Mouse (Mus musculus) bone marrow, adult 2 months (tissue): Measurements from ENCODE around the gene Pbld2. TPM values are rescaled to one million over a fixed set of nuclear protein-coding genes. Genes with fewer than 3 reads are reported as not detected.

Experiments
- H3K27ac ChIP-seq: fragments of 200-500 bp; 2 replicates; pipeline ENCODE4 v1.5.1; 2012; ENCODE audit warnings: low read depth, mild to moderate bottlenecking, control low read depth, inconsistent platforms, low read length; ENCODE audit not compliant: control insufficient read depth, poor library complexity, insufficient read depth
- H3K4me1 ChIP-seq: fragments of 200-500 bp; 2 replicates; pipeline ENCODE4 v1.6.1; 2011; ENCODE audit warnings: low read length; ENCODE audit not compliant: control insufficient read depth, insufficient read depth
- H3K4me3 ChIP-seq: fragments of 200-500 bp; replicated peaks from 2 replicates; pipeline ENCODE3; 2011; ENCODE audit warnings: mild to moderate bottlenecking, low read depth, low read length, control low read depth; ENCODE audit not compliant: control insufficient read depth
- CTCF ChIP-seq: fragments of 200-500 bp; IDR thresholded peaks from 2 replicates; pipeline ENCODE4 v1.5.1; 2011; ENCODE audit warnings: low read length, control low read depth; ENCODE audit not compliant: control insufficient read depth, insufficient read depth
- POLR2A ChIP-seq: fragments of 200-500 bp; IDR thresholded peaks from 2 replicates; pipeline ENCODE4 v1.6.1; 2011; ENCODE audit warnings: low read depth, mild to moderate bottlenecking, control low read depth, low read length, borderline replicate concordance; ENCODE audit not compliant: control insufficient read depth
- WGBS: fragments of 180-500 bp; shearing (Covaris S2); methylation state at CpG from one replicate; pipeline ENCODE4 v1.1.7; 2018; 5-methylcytosine and 5-hydroxymethylcytosine counted together
- polyA plus RNA-seq: library from polyadenylated mRNA; stranded (reverse); fragments of >200 nt; gene quantifications from 2 replicates; pipeline ENCODE4 v1.2.4, GENCODE M21; 2011; ENCODE audit warnings: low replicate concordance; ENCODE audit not compliant: missing spikeins, insufficient read depth, insufficient read length

The Pbld2 gene
- polyA plus RNA-seq, 1 experiment: 0.82 TPM

DNA sequence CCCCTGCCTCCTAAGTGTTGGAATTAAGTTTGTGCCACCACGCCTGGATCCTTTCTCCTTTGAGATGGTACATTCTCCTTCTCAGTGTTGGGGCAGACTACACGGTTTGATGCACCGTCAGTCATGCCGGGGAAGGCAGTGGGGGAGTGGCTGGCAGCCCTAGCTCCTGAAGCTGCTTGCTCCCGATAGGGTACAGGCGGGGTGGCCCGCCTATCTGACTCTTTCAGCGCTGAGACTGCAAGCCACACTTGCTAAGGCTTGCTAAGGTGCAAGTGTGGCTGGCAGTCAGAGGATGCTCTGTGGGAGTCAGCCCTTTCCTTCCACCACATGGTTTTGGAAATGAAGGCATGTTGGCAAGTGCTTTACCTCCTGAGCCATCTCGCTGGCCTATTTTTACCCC is 23.5 kb upstream of the Pbld2 start:
- Histone ChIP-seq H3K27ac (no peak overlapping the region), H3K4me3 (no peak overlapping the region), H3K4me1 (no peaks in the 10 kb centered on the region; the same call in 1 of the 2 replicates)
- WGBS: 62% methylated on average over 9 of the region's 9 CpGs
- no peak for TF ChIP-seq CTCF
- no peak for TF ChIP-seq POLR2A

- TF ChIP-seq CTCF (no peak), POLR2A (no peak)
- no peaks in the 10 kb centered on the region; the same call in 1 of the 2 replicates for H3K4me1 ChIP-seq
- 77% methylated on average over 9 of the region's 9 CpGs for WGBS
- no peak overlapping the region for H3K4me3 ChIP-seq
- H3K27ac ChIP-seq: no peak overlapping the region
These were observed 20.9 kb upstream of the Pbld2 start for GRCm38 (mm10) chr10:63003252-63003651.

DNA sequence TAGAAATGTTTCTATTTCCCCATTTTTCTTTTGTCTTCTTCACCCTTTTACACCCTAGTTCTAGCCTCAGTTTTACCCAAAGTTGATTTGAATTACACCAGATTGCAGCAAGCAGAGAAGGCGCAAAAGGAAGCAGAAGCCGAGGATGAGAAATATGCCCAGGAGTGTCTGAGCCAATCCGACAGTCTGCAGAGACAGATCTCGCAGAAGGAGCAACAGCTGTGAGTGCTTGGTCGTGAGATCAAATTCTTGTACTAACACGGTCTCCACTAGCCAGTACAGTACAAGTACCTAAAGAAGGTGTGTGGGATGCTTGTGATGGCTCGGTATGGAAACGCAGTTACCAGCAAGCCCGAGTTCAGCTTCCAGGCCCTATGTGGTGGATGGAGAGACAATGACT is 19.6 kb upstream of the Pbld2 start:
- no peaks in the 10 kb centered on the region; the same call in 1 of the 2 replicates for H3K4me1 ChIP-seq
- TF ChIP-seq POLR2A (no peak), CTCF (no peak)
- H3K27ac ChIP-seq: no peak overlapping the region
- 90% methylated on average over 9 of the region's 9 CpGs for WGBS
- H3K4me3 ChIP-seq: no peak overlapping the region

- 80% methylated on average over 3 of the region's 3 CpGs for WGBS
- no peak for TF ChIP-seq CTCF
- no peak for TF ChIP-seq POLR2A
These were observed 15.9 kb upstream of the Pbld2 start for GRCm38 (mm10) chr10:63008193-63008592.

DNA sequence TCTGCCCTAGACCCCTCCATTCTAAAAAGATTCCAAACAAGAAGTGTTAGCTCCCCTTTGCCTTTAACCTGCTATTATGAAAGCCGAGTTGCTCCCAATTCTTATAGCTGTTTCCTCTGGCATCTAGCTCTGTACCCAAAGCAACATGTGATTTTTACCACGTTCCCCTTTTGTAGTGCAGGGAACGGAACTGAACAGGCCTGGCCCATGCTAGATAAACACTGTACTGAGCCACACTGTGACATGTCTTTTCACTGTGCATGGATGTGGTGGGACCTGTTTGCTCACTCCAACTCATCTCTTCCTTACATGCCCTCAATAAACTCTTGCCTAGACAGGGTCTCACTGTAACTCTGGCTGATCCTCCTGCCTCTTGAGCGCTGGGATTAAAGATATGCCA is 13.8 kb upstream of the Pbld2 start:
- Histone ChIP-seq H3K27ac (no peak overlapping the region), H3K4me3 (no peak overlapping the region), H3K4me1 (no peaks in the 10 kb centered on the region; the same call in 1 of the 2 replicates)
- no peak for TF ChIP-seq CTCF
- TF ChIP-seq POLR2A: no peak
- WGBS: 21% methylated on average over 4 of the region's 4 CpGs

More at GRCm38 (mm10) chr10:63008193-63008592, 15.9 kb upstream of the Pbld2 start:
- H3K4me3 ChIP-seq: no peak overlapping the region
- no peaks in the 10 kb centered on the region; the same call in 1 of the 2 replicates for H3K4me1 ChIP-seq
- no peak overlapping the region for H3K27ac ChIP-seq

- Histone ChIP-seq H3K27ac (no peak overlapping the region), H3K4me3 (no peak overlapping the region), H3K4me1 (no peaks in the 10 kb centered on the region; the same call in 1 of the 2 replicates)
- WGBS: 91% methylated on average over 6 of the region's 6 CpGs
- TF ChIP-seq POLR2A: no peak
- TF ChIP-seq CTCF: no peak
These were observed 12.6 kb upstream of the Pbld2 start for GRCm38 (mm10) chr10:63011556-63011955.

DNA sequence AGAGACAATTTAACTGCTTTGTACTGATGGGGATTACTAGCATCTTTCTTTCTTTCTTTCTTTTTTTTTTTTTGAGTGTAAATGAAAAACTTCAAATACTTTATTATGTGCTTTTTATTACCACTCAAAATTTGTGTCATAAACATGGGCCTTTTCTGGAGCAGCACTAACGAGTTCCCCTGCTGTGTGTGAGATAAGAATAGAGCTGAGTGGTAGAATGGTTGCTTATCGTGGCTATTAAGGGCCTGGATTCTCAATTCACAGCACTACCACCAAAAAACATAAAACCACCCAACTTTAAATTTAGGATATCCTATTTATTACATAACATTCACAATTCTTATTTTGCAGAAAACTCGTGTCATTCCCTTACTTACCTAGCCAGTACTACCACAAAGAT is 10.6 kb upstream of the Pbld2 start:
- Histone ChIP-seq H3K4me1 (no peaks in the 10 kb centered on the region; the same call in 1 of the 2 replicates), H3K4me3 (no peak overlapping the region), H3K27ac (no peak overlapping the region)
- 62% methylated on average over 3 of the region's 3 CpGs for WGBS
- TF ChIP-seq POLR2A (no peak), CTCF (no peak)

GRCm38 (mm10) chr10:63014168-63014567 is 9.9 kb upstream of the Pbld2 start:
- WGBS: 93% methylated on average over 9 of the region's 9 CpGs
- TF ChIP-seq POLR2A: no peak
- no peak for TF ChIP-seq CTCF
- H3K4me3 ChIP-seq: no peak overlapping the region
- H3K27ac ChIP-seq: no peak overlapping the region
- no peaks in the 10 kb centered on the region; the same call in 1 of the 2 replicates for H3K4me1 ChIP-seq

- H3K27ac ChIP-seq: no peak overlapping the region
- no peaks in the 10 kb centered on the region; the same call in 1 of the 2 replicates for H3K4me1 ChIP-seq
- WGBS: 76% methylated on average over 6 of the region's 6 CpGs
- TF ChIP-seq POLR2A (no peak), CTCF (no peak)
- no peak overlapping the region for H3K4me3 ChIP-seq
These were observed 4.8 kb upstream of the Pbld2 start for GRCm38 (mm10) chr10:63019304-63019703.
